Mouse (Mus musculus) kidney, postnatal 4 days (tissue): ENCODE results near the gene 1700029I15Rik.
"Not testable (repeated sequence)": the region's sequence is repeated elsewhere in the genome, so short reads cannot be mapped to it uniquely, and the experiment has no call there.

ENCODE experiments used
- DNase-seq, 2 experiments: peaks; one replicate each; pipeline ENCODE4 v3.0.0; 2021; ENCODE audit warnings: mixed read lengths in 2 of 2

The 1700029I15Rik gene

DNA sequence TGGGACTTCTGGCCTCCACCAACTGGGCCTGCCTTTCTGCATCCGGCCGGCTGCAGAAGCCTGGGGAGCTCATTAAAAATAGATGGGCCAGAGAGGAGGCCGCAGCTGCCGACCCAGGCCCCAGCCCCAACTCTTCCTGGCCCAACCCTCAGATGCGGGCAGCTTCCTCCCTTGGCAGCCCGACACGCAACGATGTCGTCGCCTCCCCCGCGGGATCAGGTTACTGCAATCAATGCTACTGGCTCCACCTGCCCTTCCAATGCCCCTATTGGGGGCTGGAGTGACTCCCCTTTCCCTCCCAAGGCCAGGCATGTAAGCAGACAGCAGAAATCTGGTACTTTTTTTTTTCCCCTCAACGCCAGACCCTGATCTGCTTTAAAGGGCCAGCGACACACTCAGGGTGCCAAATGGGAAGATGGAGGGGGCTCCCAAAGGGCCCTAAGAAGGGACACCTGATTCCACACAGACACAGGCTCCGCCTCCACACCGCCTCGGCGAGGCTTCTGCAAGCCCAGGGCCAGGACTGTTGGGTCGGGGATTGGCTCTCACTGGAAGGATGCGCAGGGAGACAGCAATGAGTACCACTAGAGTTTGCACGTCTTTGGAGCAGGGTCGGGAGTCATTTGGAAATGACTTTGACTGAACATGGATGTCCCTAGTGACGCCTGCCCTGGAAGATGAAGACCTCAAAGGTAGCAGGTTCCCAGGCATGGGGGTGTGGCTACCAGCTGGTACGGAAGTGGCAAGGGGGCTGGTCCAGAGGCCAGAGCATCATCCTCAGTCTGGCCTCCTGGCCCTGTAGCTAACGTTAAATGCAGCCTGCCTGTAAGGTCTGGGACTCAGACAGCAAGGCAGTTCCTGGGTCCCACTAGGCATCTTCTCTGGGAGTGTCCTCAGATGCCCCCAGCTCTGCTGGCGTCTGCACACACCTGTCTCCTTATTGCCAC, 10.3 kb downstream of the 1700029I15Rik start:
- DNase-seq, result peak; percentile 75 to 82

DNA sequence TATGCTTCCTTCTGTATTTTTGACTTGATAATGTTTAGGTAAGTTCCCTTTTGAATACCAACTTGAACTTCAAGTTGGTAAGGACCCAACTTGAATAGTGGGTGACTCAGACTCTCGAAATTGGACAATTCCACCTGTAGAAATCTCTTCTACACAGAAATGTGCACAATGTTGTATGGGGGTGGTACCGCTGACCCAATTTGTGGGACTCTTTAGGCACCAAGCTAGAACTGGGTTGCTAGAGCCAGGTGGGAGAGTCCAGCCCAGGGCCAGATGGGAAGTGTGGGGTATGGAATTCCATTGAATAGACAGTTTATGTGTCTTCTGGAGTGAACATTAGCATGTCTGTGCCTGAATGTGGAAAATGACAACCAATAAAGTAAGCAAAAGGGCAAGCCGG, 13.2 kb downstream of the 1700029I15Rik start:
- no peak for DNase-seq

DNA sequence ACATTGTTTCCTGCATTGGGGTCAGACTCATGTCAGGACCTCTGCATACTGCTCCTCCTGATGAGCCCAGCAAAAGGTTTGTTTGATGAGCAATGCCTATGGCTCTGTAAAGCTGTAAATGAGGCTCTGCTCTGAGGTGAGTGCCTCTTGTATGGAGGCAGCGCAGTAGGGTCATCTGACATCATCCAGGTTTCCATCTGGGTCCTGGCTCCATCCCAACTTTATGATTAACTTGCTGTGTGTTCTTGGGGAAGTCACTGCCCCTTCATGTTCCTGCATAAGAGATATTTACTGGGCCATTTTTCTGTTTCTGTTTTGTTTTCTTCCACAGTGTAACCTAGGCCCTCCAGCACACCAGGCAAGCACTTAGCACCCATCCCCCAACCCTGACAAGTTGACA, 15.1 kb downstream of the 1700029I15Rik start:
- DNase-seq, result no peak

DNA sequence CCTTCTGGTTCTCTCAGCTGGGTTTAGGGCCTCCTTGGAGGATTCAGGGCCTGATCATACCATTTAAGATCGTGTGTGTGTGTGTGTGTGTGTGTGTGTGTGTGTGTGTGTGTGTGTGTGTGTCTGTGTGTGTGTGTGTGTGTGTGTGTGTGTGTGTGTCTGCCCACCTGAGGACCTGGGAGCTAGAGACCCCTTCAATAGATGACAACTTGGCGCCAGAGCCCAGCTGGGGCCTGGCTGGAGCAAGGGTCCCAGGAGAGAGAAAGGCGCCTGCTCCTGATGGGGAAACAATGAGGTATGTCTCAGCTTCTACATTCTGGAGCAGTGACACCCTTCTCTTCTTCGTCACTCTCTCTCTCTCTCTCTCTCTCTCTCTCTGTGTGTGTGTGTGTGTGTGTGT, 17.5 kb downstream of the 1700029I15Rik start:
- not testable (repeated sequence) for DNase-seq

DNA sequence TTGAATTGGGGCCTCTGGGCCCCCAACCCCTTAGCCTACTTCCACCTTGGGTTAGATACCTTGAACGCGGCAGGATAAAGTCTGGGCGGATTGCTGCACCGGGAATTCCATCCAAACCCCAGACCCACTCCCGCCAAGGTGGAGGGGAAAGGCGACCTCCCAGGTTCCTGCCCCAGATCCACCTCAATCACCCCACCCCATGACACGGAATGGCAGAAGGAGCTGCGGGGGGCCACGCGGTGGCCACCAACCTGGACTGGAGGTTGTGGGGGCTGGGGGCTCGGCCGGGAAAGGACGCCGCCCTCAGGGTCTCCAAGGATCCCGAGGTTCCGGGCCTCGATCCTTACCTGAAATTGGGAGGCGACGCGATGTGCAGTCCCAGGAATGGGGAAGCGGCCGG, 18.3 kb downstream of the 1700029I15Rik start:
- DNase-seq, result no peak

DNA sequence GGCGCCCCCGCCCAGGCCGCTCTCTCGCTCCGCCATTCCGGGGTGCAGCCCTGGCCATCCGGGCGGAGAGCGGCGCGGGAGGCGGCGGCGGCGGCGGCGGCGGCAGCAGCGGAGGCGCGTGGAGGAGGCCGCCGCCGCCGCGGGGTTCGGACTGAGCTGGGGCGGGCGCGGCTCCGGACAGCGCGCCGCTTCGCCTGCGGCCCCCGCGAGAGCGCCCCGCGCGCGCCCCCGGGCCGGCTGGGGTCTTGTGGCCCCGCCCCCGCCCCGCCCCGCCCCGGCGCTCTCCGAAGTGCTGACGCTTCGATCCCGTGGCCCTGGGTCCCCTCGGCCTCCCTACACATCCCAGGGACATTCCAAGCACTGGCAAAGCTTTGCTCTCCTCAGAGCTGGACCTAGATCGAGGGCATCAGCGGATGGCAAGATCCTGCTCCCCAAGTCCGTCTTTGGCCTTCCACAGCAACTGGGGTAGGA, 18.8 kb downstream of the 1700029I15Rik start, which contains the start of gene Mapk8ip1:
TSS of gene Mapk8ip1 (minus strand) at position 173 of the 471 bp plus-strand sequence.
- peak; percentile 58 to 67 for DNase-seq

DNA sequence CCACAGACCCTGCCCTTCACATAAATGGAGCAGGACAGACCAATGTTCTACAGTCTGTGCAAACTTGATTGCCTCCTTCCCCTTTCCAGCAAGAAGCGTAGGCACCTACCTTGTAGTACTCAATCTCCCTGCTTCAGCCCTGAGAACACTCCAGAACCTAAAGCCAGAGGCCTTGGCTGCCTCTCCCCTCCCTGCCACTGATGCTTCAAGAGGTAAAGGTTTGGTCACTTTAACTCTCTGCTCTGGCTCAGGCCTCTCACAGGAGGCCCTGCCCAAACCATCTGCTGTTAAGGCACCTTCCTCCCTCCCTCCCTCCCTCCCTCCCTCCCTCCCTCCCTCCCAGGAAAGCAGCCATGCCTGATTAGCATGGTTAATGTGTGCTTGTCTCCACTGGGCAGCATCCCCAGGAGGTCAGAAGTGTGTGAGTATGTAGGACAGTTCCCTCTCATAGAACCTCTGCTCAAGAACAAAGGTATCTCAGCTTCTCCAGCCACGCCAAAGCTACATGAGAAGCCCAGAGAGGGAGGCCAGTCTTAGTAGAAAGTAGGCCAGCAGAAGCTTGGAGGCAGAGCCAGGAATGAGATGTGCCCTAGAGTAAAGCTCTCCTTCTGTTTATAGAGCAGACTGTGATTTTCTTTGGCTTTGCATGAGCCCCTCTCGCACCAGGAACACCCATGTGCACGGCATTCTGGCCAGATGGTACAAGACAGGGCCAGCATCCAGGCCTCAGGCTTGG, 20.4 kb downstream of the 1700029I15Rik start:
- DNase-seq, result no peak

DNA sequence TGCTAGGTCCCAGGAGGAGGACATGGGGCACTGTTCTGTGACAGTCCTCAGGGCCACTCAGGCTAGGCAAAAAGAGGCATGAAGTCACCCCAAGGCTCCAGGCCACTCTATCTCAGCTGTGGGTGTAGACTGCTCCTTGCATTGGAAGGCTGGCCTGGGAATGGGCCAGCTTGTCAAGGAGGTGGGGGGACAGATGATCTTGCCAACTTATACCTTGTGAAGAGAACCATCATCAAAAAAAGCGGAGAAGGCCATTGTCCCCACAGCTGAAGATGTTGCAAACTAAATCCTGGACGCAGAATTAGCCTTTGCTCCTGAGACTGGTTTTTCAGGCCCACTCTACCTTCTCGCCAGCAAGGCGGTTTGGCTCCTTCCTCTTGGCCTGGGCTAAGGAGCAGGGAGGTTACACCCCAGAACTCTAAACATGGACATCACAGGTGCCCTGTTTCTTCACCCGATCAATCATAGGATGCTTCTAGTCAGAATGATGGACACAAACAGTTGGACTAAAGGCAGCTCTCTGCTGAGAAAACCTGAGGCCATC, 21.5 kb downstream of the 1700029I15Rik start:
- no peak for DNase-seq

DNA sequence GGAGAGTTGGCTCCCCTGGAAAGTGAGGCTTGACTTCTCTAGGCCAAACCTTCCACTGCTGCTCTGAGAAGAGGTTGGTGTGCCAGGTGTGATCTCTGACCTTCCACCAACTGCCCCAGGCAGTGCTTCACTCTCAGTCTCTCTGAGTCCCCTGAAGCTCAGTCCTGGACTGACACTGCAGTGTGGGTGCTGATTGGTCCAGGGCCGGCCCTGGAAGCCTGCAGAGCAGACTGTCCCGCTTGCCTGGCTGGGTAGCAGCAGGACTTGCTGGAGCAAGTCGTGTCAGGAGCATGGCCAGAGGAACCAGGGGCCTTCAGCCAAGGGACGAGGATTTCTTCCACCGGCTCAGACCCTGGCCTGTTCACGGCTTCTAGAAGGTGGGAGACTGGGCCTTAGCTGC, 22.4 kb downstream of the 1700029I15Rik start:
- no peak for DNase-seq

DNA sequence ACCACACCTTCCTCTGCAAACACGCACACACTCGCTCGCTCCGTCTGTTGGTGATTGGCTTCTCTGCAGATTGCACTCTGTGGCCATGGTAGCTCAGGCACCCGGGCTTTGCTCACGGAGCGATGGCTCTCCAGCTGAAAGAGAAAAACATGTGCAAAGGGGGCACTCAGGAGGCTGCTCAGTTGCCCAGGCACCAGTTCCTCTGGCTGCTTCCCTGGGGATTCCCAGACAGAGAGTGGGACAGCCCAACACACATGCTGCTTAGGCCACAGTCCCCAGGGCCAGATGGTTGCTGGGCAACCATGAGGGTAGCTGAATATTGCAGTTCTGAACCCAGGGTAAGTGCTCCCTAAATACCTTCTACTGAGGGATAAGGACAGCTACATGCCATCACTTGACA, 23.3 kb downstream of the 1700029I15Rik start:
- no peak for DNase-seq

DNA sequence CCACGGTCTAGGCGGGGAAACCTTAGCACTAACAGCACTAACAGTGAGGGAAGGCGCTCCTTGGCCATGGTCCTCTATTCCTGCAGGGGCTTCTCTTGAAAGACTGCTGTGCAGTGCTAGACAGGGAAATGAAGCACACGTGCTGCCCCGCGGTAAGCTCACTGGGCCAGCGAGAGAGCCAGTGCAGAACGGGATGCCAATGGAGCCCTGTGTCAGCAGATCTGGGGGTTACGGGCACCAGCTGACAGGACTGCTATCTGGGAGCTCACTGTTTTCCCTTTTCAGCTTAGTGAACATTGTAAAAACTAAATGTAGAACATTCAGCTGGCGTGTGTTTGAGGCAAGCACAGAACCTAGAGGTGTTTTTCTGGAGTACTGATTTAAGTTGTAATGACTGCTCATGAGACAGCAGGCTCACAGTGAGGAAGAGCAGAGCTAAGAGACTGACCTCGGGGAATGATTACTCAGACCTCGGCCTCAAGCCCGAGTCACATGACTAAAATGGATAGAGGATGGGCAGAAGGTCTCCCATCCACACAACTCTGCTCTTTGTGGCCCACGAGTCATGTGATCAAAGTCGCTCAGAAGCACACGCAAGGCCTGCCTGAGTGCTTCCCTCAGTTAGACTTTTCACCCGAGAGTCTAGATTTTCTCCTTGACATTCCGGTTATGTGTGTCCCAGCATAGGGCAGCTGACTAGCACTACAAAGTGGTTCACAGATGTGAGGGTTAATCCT, 26.1 kb downstream of the 1700029I15Rik start:
- no peak for DNase-seq

DNA sequence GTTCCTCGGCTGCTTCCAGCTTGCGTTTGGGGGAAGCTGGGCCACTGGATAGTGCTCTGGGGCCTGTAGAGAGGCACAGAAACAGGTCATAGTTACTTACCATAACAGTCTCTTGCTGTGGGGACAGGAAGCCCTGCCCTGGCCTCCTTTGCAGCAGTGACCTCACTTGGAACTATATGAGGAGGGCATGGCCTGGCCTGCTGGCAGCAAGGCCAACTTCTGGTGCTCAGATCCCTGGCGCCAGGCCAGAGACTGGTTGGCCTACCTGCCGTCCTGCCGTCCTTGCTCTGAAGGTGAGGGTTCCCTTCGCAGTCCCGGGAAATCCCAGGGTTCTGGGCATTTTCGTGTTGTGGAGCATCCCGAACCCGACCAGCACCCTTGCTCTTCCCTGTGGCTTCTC, 29.4 kb downstream of the 1700029I15Rik start:
- DNase-seq, result no peak

DNA sequence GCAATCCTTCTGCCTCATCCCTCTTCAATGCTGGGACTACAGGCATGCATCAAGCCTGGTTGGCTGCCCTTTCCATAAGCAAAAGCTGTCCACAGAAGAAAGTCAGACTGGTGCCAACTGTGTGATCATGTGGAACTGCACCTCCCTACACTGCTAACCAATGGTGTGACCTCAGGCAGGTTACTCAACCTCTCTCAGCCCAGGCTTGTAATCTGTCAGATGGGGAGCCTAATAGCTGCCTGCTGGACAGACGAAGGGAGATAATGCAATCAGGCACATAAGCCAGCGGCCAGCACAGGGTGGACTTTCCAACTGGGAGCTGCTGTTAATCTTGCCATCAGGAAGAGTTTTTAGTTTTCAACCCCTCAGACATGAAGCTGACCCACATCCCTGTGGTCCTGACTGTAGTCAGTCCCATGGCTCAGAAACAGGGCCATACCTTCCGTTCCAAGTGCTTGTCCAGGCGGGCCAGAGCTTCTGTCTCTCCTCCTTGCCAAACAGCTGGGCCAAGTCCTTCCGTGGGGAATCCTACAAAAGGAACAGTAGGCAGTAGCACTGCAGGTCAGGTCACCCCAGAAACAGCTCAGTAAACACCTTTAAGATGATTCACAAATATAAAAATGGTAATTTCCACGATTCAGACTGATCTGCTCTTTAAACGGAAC, 39.5 kb downstream of the 1700029I15Rik start:
- no peak for DNase-seq

DNA sequence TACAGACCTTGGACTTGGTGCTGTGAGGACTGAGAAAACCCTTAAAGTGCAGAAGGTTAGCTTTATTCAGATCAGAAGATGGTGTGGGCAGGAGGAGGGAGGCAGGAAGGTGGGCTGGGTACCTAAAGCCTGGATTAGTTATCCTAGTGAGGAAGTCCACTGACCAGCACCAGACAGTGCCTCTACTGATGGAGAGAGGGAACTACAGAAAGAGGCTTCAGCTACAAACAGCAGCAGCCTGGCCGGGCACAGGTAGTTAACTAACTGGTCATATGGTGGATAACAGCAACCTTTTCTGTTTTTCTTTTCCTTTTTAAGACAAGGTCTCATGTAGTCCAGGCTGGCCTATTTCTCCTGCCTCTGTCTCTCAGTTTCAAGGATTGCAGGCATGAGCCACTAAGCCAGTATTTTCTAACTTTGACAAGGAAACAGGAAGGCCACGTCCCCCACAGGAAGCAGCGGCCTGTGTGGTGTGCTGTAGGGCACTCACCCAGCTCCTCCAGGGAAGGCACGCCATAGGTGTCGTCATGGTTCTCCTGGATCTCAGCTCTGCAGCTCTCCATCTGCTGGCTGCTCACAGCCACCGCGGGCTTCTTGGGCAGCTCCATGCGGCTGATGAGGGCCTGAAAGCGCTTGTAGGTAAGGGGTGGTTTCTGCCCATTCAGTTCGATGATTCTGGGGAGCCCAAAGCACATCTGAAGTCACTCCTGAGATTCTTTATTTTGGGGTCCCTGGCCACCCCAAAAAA, 40.2 kb downstream of the 1700029I15Rik start:
- DNase-seq, result peak; percentile 28 to 50

DNA sequence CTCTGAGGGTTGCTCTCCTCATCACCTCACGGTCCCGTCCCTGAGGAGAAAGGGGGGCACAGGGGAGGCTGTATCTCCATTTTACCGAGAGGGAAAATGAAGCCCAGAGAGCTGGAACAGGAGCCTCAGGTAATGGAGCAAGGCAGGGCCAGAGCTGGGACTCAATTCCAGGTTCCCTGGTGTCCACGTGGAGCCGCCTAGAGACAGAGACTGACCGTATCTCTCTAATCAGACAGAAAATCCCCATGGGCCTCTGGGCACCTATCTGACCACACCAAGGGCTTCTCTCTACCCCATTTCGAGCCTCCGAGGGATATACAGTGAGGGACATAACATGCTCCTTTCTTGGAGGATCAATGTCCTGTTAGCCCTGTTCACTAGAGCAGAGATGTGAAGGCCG, 40.8 kb downstream of the 1700029I15Rik start:
- DNase-seq, result no peak

DNA sequence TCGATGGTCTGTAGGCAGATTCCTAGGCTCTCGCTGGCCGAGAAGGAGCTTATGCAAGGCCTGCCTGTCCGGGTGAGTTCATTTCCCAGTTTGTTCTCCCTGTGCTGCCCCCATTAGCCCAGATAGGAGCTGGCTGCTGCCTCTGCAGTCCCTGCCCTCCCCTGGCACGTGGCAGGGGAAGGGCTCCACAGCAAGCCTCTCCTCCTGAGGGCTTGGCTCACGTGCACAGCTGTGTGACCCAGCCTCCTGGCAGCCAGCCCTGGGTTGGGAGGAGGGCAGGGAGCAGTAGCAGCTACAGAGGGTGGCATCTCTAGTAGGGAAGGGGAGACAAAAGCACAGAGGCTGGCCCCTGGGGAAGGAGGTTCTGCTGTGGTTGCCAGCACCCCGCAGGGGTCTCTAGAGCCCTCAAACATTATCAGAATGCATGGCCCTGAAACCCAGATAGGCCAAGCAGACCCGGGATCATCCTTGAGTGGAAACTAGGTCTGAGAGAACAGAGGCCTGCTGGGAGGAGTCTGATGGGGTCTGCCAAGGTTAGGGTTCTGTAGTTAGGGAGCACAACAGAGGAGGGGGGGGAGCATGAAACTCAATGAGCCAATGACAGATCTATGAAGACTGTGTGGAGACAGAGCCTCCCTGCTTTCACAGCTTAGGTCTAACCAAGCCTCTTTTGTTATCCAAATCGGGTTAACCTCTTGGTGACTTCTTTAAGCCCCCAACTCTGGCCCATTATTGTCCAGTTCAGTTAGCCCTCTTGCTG, 41.5 kb downstream of the 1700029I15Rik start:
- peak; percentile 80 to 85 for DNase-seq

DNA sequence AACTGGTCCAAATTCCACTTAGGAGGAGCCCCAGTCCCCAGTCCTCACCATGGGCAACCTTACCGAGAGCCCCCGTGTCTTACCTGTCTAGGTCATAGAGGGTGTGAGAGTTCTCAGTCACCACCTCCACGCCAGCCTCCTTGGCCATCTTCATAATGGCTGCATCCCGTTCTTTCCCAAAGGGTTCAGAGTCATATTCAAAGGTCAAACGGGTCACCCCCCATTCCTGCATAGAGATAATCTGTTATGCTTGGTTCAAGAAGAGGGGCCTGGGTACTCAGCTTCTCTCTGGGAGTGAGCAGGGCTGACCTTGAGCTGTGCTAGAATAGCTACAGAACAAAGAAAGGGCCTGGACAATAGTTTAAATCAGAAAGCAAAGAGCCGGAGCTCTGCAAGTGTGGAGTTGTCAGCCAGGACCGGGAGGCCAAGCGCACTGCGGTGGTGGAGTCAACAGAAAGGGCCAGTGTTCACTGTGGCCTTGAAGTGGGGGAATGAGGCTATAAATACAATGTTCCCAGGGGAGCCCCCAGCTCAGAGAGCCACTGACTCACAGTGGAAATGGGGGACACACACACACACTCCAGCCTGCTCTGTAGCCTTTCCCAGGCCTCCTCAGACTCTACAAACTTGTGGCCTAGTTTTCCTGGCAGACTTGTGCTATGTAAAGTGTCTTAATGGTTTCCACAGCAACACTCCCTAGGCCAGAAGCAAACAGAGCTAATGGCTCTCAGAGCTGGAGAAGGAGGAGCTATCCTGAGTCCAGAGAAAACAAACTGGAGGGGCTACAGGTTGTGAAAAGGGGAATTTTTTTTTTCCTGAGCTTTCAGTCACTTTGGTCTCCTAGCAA, 42.3 kb downstream of the 1700029I15Rik start:
- DNase-seq, result peak; percentile 23 to 43

DNA sequence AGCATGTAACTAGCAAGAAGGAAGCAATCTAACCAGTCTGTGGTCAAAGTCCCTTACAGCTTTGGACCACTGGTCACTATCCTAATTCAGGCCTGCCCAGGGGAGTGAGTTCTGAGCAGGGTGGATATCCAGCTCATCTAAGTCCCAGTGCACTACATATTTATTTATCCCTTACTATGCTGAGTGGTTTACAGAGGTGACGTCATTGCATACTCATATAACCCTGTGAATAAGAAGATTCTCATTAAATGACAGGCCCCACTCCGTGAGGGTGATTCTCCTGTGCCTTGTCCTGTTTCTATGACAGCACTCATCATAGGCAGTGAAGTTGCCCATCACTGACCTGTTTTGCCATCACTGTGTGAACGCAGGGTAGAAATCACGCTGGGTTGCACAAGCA, 43.0 kb downstream of the 1700029I15Rik start:
- DNase-seq, result no peak

DNA sequence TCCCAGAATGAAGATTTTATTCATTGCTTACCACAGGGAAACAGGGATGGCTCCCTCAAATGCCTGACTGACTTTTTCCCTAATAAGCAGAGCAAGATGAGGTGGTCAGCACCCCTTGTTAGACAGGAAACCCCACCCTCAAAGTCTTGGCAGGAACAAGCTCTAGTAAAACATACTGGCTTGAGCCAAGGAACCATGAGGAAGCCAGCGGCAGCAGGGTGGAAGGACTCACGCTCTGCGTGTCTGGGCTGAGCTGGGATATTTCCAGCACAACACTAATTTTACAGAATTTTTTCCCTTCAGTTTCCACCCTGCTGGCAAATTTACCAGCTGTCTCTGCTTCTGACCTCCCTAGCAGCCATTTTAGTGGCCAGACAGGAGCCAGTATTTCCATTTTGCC, 44.1 kb downstream of the 1700029I15Rik start:
- DNase-seq, result peak; percentile 34 to 60

DNA sequence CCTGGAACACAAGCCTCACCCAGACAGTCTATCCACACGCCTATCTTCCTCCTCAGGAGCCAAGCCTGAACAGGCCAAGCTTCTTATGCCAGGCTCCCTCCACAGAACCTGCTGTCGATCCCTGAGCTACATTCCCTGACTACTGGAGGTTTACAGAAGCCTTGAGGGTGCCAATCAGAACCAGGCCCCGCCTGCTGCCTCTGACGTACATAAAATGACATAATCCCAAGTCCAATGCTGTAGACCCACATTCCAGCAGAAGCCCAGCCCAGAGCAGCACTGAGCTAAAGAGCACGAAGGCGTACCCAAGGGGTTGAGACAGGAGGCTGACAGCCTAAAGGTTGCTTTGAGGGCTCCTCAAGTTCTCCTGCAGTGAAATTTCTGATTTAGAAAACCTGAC, 45.5 kb downstream of the 1700029I15Rik start:
- peak; percentile 79 to 83 for DNase-seq
